Mouse (Mus musculus) embryonic facial prominence, embryonic 14.5 days (tissue): ENCODE measurements around the gene 1700023F06Rik. TPM values are rescaled to one million over a fixed set of nuclear protein-coding genes. Genes with fewer than 3 reads are reported as not detected.

Experiments used
- ATAC-seq: fragments of 200-750 bp; cut with Nextera tagmentation; 2 replicates; pipeline ENCODE4 v1.8.0; 2017; ENCODE audit warnings: low read depth, moderate number of reproducible peaks, moderate TSS enrichment
- DNase-seq: peaks from one replicate; pipeline ENCODE4 v3.0.0-alpha.2; 2015; ENCODE audit warnings: low spot score
- H3K27ac ChIP-seq: fragments of 300-500 bp; sonication (generic); replicated peaks from 2 replicates; pipeline ENCODE4 v1.5.1; 2014; ENCODE audit warnings: low read depth, mild to moderate bottlenecking, low read length, moderate library complexity
- H3K27me3 ChIP-seq: fragments of 300-500 bp; sonication (generic); replicated peaks from 2 replicates; pipeline ENCODE4 v1.6.1; 2014; ENCODE audit warnings: low read length; ENCODE audit not compliant: control insufficient read depth, insufficient read depth
- H3K36me3 ChIP-seq: fragments of 300-500 bp; sonication (generic); 2 replicates; pipeline ENCODE4 v1.6.1; 2014; ENCODE audit warnings: low read length, mixed read lengths; ENCODE audit not compliant: control insufficient read depth, insufficient read depth
- H3K4me1 ChIP-seq: fragments of 300-500 bp; sonication (generic); 2 replicates; pipeline ENCODE4 v1.6.1; 2014; ENCODE audit warnings: antibody characterized with exemption, low read length; ENCODE audit not compliant: control insufficient read depth, insufficient read depth
- H3K4me2 ChIP-seq: fragments of 300-500 bp; sonication (generic); 2 replicates; pipeline ENCODE4 v1.6.1; 2014; ENCODE audit warnings: low read depth, mild to moderate bottlenecking, low read length, moderate library complexity, mixed read lengths
- H3K4me3 ChIP-seq: fragments of 300-500 bp; sonication (generic); 2 replicates; pipeline ENCODE4 v1.5.1; 2014; ENCODE audit warnings: low read depth, mild to moderate bottlenecking, low read length
- H3K9ac ChIP-seq: fragments of 300-500 bp; sonication (generic); 2 replicates; pipeline ENCODE4 v1.6.1; 2014; ENCODE audit warnings: low read depth, mild to moderate bottlenecking, low read length, moderate library complexity, mixed read lengths
- H3K9me3 ChIP-seq: fragments of 300-500 bp; sonication (generic); 2 replicates; pipeline ENCODE4 v1.6.1; 2016; ENCODE audit warnings: low read length; ENCODE audit not compliant: control insufficient read depth
- whole genome bisulfite sequencing: fragments of 180-500 bp; shearing (Covaris S2); extraction: QIAGEN DNeasy Blood & Tissue Kit; methylation state at CpG from one replicate; pipeline ENCODE4 v1.1.7; 2014; 5-methylcytosine and 5-hydroxymethylcytosine counted together
- polyA plus RNA-seq: library from polyadenylated mRNA; unstranded; fragments of >200 nt; fragmentation: Nextera tagmentation; extraction: Ambion mirVana; gene quantifications from 2 replicates; pipeline ENCODE4 v1.2.1, GENCODE M21; 2014

Gene 1700023F06Rik
- polyA plus RNA-seq, 1 experiment from 2014 or later: 1.6 TPM

DNA sequence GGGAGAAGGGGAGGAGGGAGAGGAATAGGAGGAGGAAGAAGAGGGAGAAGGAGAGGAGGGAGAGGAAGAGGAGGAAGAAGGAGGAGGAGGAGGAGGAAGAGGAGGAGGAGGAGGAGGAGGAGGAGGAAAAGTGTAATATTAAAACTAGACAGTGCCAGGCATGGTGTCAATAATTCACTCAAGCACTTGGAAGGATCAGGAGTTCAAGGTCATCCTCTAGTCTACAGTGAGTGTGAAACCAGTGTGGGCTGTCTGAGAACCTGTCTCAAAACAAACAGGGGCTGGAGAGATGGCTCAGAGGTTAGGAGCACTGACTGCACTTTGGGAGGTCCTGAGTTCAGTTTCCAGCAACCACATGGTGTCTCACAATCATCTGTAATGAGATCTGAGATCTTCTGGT, 6.0 kb downstream of the 1700023F06Rik start:
- DNase-seq (no peak), ATAC-seq (no peak)
- Histone ChIP-seq H3K9me3 (no peaks in the 10 kb centered on the region), H3K27ac (no peak overlapping the region), H3K36me3 (no peaks in the 10 kb centered on the region), H3K4me2 (no peak overlapping the region), H3K9ac (no peak overlapping the region), H3K27me3 (peaks cover 28% of the 10 kb centered on the region), H3K4me3 (no peak overlapping the region), H3K4me1 (peaks cover 14% of the 10 kb centered on the region)

GRCm38 (mm10) chr11:103201664-103202063, 6.7 kb downstream of the 1700023F06Rik start:
- peak; percentile 75 for ATAC-seq
- 16% methylated on average over 6 of the region's 6 CpGs for WGBS
- H3K4me1 ChIP-seq: peaks cover 14% of the 10 kb centered on the region
- peaks cover 35% of the 10 kb centered on the region for H3K27me3 ChIP-seq
- H3K36me3 ChIP-seq: no peaks in the 10 kb centered on the region
- H3K9ac ChIP-seq: no peak overlapping the region
- no peak overlapping the region for H3K27ac ChIP-seq
- peak; percentile 87 for DNase-seq
- H3K9me3 ChIP-seq: no peaks in the 10 kb centered on the region
- H3K4me3 ChIP-seq: no peak overlapping the region
- no peak overlapping the region; the same call in 1 of the 2 replicates for H3K4me2 ChIP-seq

DNA sequence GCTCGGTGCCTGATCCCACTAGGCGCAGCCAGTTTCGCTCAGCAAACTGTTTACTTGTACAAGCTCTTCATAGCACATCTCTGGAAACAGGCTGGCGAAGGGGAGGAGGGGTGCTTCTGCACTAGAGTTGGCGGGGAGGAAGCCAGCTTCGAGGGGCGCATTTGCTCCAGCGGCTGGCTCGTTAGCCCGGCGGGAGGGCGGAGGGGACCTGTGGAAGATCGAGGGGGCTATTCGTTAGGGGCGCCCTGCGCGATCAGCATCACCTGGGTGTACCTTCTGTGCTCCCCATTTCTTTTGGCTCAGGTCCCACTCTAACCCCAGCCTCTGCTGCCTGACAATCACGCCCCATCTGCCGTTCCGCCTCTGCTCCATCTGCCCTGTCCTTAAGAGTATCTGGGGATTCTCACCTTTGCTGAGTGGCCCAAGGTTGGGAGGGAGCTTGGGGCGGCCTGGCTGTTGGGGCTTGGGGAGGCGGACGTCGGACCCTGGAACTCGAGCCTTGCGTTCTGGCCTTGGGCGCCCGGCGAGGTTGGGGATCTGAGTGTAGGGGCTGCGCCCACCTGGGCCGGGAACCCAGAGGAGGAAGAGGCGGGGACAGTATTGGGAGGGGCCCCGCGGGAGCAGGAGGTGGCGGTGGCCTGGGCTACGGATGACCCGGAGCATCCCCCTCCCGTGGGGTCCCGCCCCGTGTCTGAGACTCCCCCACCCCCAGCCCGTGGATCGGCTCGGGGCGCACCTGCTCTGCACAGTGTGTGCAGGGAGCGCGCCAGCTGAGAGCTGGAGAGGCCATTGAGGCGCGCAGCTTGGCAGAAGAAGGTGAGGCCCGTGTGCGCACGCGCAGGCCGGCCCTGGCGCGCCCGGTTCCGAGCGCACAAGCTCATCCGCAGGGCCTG, 9.2 kb downstream of the 1700023F06Rik start:
- Histone ChIP-seq H3K27ac (no peak overlapping the region), H3K4me1 (peaks cover 14% of the 10 kb centered on the region), H3K4me2 (peak overlapping the region; percentile 86), H3K9me3 (no peaks in the 10 kb centered on the region), H3K4me3 (peak overlapping the region; percentile 48), H3K36me3 (no peaks in the 10 kb centered on the region), H3K9ac (peak overlapping the region; percentile 55), H3K27me3 (peaks cover 58% of the 10 kb centered on the region)
- ATAC-seq: peak; percentile 64
- DNase-seq: peak; percentile 75
- 1% methylated on average over 41 of the region's 59 CpGs for WGBS

GRCm38 (mm10) chr11:103198339-103198738, 10.0 kb downstream of the 1700023F06Rik start:
- H3K9ac ChIP-seq: no peak overlapping the region
- H3K4me2 ChIP-seq: peak overlapping the region; percentile 86
- 7% methylated on average over 16 of the region's 16 CpGs for WGBS
- no peak overlapping the region for H3K27ac ChIP-seq
- H3K4me3 ChIP-seq: peak overlapping the region; percentile 48
- ATAC-seq (no peak), DNase-seq (no peak)
- peaks cover 66% of the 10 kb centered on the region for H3K27me3 ChIP-seq
- no peaks in the 10 kb centered on the region for H3K36me3 ChIP-seq
- no peaks in the 10 kb centered on the region for H3K9me3 ChIP-seq
- peaks cover 14% of the 10 kb centered on the region for H3K4me1 ChIP-seq

GRCm38 (mm10) chr11:103197340-103197739, 11.0 kb downstream of the 1700023F06Rik start:
- peaks cover 76% of the 10 kb centered on the region for H3K27me3 ChIP-seq
- H3K4me3 ChIP-seq: no peak overlapping the region
- DNase-seq (no peak), ATAC-seq (no peak)
- H3K9ac ChIP-seq: no peak overlapping the region
- H3K9me3 ChIP-seq: no peaks in the 10 kb centered on the region
- 84% methylated on average over 4 of the region's 4 CpGs for WGBS
- no peak overlapping the region for H3K27ac ChIP-seq
- no peaks in the 10 kb centered on the region for H3K36me3 ChIP-seq
- H3K4me2 ChIP-seq: no peak overlapping the region
- H3K4me1 ChIP-seq: peaks cover 22% of the 10 kb centered on the region

DNA sequence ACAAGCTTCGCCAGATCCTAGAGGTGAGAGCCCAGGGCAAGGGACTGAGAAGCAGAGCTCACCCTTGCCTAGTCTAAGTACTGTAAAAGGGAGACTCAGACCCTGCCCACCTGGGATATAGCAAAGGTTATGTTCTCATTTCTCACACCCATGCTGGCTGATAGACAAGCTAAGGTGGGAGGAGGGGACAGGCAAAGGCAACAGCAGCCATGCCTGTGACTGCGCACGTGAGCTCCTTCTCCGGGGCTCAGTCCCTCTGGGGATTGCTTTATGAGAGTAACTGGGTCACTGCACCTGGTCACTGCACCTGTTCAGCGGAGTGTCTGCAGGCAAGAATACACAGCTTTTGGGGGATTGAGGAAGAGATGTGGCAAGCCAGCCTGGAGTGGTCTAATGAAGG, 12.7 kb downstream of the 1700023F06Rik start:
- no peak for ATAC-seq
- DNase-seq: no peak
- Histone ChIP-seq H3K27me3 (peaks cover 93% of the 10 kb centered on the region), H3K4me2 (no peak overlapping the region), H3K4me1 (peaks cover 18% of the 10 kb centered on the region), H3K36me3 (no peaks in the 10 kb centered on the region), H3K4me3 (no peak overlapping the region), H3K27ac (no peak overlapping the region), H3K9ac (no peak overlapping the region), H3K9me3 (no peaks in the 10 kb centered on the region)
- WGBS: 76% methylated on average over 5 of the region's 5 CpGs

- H3K27ac ChIP-seq: no peak overlapping the region
- H3K4me2 ChIP-seq: no peak overlapping the region
- H3K4me1 ChIP-seq: peaks cover 18% of the 10 kb centered on the region
- no peak for ATAC-seq
- H3K9me3 ChIP-seq: no peaks in the 10 kb centered on the region
- no peak for DNase-seq
- H3K4me3 ChIP-seq: no peak overlapping the region
- 82% methylated on average over 18 of the region's 18 CpGs for WGBS
- peaks cover 96% of the 10 kb centered on the region for H3K27me3 ChIP-seq
- H3K36me3 ChIP-seq: no peaks in the 10 kb centered on the region
- no peak overlapping the region for H3K9ac ChIP-seq
These were observed 13.1 kb downstream of the 1700023F06Rik start for GRCm38 (mm10) chr11:103195236-103195635.

DNA sequence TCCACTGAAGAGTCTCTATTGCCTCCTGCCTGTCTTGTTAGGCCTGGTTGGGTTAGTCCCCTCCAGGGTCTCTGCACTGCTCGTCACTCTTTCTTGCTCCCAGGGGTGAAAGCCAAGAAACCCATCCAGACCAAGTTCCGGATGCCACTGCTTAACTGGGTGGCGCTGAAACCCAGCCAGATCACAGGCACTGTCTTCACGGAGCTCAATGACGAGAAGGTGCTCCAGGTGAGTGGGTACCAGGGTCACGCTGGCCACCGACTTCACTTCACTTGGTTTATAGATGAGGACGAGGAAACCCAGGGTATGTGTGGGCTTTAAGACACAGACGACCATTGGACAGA, 14.6 kb downstream of the 1700023F06Rik start:
- H3K4me1 ChIP-seq: peaks cover 9% of the 10 kb centered on the region; the same call in 1 of the 2 replicates
- ATAC-seq: no peak
- 38% methylated on average over 9 of the region's 9 CpGs for WGBS

More for the DNA sequence above, 14.6 kb downstream of the 1700023F06Rik start:
- H3K9ac ChIP-seq: no peak overlapping the region
- H3K4me3 ChIP-seq: no peak overlapping the region
- no peak overlapping the region for H3K27ac ChIP-seq
- no peak for DNase-seq
- H3K36me3 ChIP-seq: no peaks in the 10 kb centered on the region
- H3K4me2 ChIP-seq: 0 out of 2 replicates have a peak overlapping the region, but pooled peaks have one; percentile 59
- peaks cover 81% of the 10 kb centered on the region for H3K27me3 ChIP-seq
- H3K9me3 ChIP-seq: no peaks in the 10 kb centered on the region
